8 mouse cellular contexts compared by ENCODE assay signal in genomic region chr4:34551966-34552365, GRCm38 (mm10). TPM values are rescaled to one million over a fixed set of nuclear protein-coding genes. Genes with fewer than 3 reads are reported as not detected.
DNase-seq lines count a peak whose midpoint lies in the region; ATAC-seq and TF ChIP-seq lines count a peak whose summit lies in the region.

No protein-coding gene starts in this region.

- intact Hi-C loops in heart, adult 2 months (cut with DNase I) = loop anchor here (2.0 to 10.0 kb wide), 4 partner anchors 63 to 1237 kb away; partner anchors contain the start of genes Orc3, Rars2, Rngtt and Slc35a1
- intact Hi-C loops in left cerebral cortex, postnatal 10 days (cut with DNase I) = no loop called here

- TF ChIP-seq POLR2A in heart, adult 2 months (IDR thresholded peaks at IDR 0.05; ENCODE audit: insufficient read depth, low read depth, low read length) = no peak
- no peak for TF ChIP-seq POLR2A in testis, adult 2 months (IDR thresholded peaks at IDR 0.05; ENCODE audit: control insufficient read depth, low read depth, low read length)

- no peaks in the 10 kb centered on the region for H3K27me3 ChIP-seq in heart, adult 2 months (ENCODE audit: control insufficient read depth, insufficient read depth, low read length)
- H3K27me3 ChIP-seq in testis, adult 2 months (ENCODE audit: control insufficient read depth, insufficient read depth, low read length) = no peaks in the 10 kb centered on the region
- H3K27me3 ChIP-seq in limb, embryonic 15.5 days = no peaks in the 10 kb centered on the region
- no peaks in the 10 kb centered on the region for H3K27me3 ChIP-seq in stomach, postnatal 0 days (ENCODE audit: control insufficient read depth, insufficient read depth, low read length)

- peak overlapping the region; percentile 54 for H3K4me2 ChIP-seq in limb, embryonic 15.5 days
- peak overlapping the region; percentile 55 for H3K4me2 ChIP-seq in stomach, postnatal 0 days (replicated peaks; ENCODE audit: low read depth)

- no peaks in the 10 kb centered on the region for H3K9me3 ChIP-seq in limb, embryonic 15.5 days
- no peaks in the 10 kb centered on the region for H3K9me3 ChIP-seq in stomach, postnatal 0 days (ENCODE audit: control insufficient read depth, low read length)

- H3K79me2 ChIP-seq in heart, adult 2 months (replicated peaks; ENCODE audit: control insufficient read depth, insufficient read depth, low read length) = peaks cover 6% of the 10 kb centered on the region

- H3K9ac ChIP-seq in heart, adult 2 months (ENCODE audit: low read depth, low read length) = peak overlapping the region; percentile 51; the same call in 1 of the 2 replicates
- peak overlapping the region; percentile 95; the same call in 1 of the 2 replicates for H3K9ac ChIP-seq in limb, embryonic 15.5 days
- peak overlapping the region; percentile 35; the same call in 1 of the 2 replicates for H3K9ac ChIP-seq in stomach, postnatal 0 days (ENCODE audit: low read length)

- peak overlapping the region; percentile 81 for H3K4me3 ChIP-seq in heart, adult 2 months
- H3K4me3 ChIP-seq in testis, adult 2 months (ENCODE audit: control insufficient read depth, low read depth, low read length) = peak overlapping the region; percentile 88; the same call in 1 of the 2 replicates
- H3K4me3 ChIP-seq in limb, embryonic 15.5 days = peak overlapping the region; percentile 98
- H3K4me3 ChIP-seq in stomach, postnatal 0 days (ENCODE audit: low read depth, low read length) = peak overlapping the region; percentile 98

- H3K36me3 ChIP-seq in heart, adult 2 months (ENCODE audit: control insufficient read depth, insufficient read depth, low read length) = peaks cover 30% of the 10 kb centered on the region
- no peaks in the 10 kb centered on the region for H3K36me3 ChIP-seq in testis, adult 2 months (ENCODE audit: control insufficient read depth, insufficient read depth, low read length)
- H3K36me3 ChIP-seq in limb, embryonic 15.5 days = no peaks in the 10 kb centered on the region
- H3K36me3 ChIP-seq in stomach, postnatal 0 days (ENCODE audit: control insufficient read depth, insufficient read depth, low read length) = no peaks in the 10 kb centered on the region

- H3K4me1 ChIP-seq in heart, adult 2 months (ENCODE audit: control insufficient read depth, insufficient read depth, low read length) = peaks cover 15% of the 10 kb centered on the region
- H3K4me1 ChIP-seq in testis, adult 2 months (ENCODE audit: control insufficient read depth, insufficient read depth, low read length) = peaks cover 3% of the 10 kb centered on the region; the same call in 1 of the 2 replicates
- H3K4me1 ChIP-seq in limb, embryonic 15.5 days = peaks cover 9% of the 10 kb centered on the region; the same call in 1 of the 2 replicates
- H3K4me1 ChIP-seq in stomach, postnatal 0 days (replicated peaks; ENCODE audit: control insufficient read depth, insufficient read depth) = 0 out of 2 replicates have a peak, but pooled peaks cover 10% of the 10 kb centered on the region

- ATAC-seq in limb, embryonic 15.5 days (ENCODE audit: insufficient number of reproducible peaks, low FRiP score, low TSS enrichment, low read depth) = no peak
- no peak for ATAC-seq in stomach, postnatal 0 days (ENCODE audit: low FRiP score, low TSS enrichment)

- no peak for TF ChIP-seq EP300 in heart, adult 2 months (IDR thresholded peaks at IDR 0.05; ENCODE audit: insufficient read depth, low read depth, low read length)
- TF ChIP-seq EP300 in stomach, postnatal 0 days (optimal IDR thresholded peaks at IDR 0.05) = no peak

- H3K27ac ChIP-seq in heart, adult 2 months = peak overlapping the region; percentile 92
- H3K27ac ChIP-seq in testis, adult 2 months (ENCODE audit: control insufficient read depth, insufficient read depth, low read depth, low read length) = no peak overlapping the region; the same call in 1 of the 2 replicates
- no peak overlapping the region for H3K27ac ChIP-seq in limb, embryonic 15.5 days
- peak overlapping the region; percentile 98 for H3K27ac ChIP-seq in stomach, postnatal 0 days (replicated peaks)

- no peak for TF ChIP-seq CTCF in heart, adult 2 months (IDR thresholded peaks at IDR 0.05)
- TF ChIP-seq CTCF in testis, adult 2 months (IDR thresholded peaks at IDR 0.05; ENCODE audit: control insufficient read depth, insufficient read depth, insufficient replicate concordance, low read depth, low read length) = no peak
- TF ChIP-seq CTCF in stomach, postnatal 0 days (IDR thresholded peaks at IDR 0.05; ENCODE audit: low read depth) = no peak

- no peak for DNase-seq in heart, adult 2 months
- no peak for DNase-seq in heart, postnatal 4 days
- DNase-seq in testis, postnatal 10 days (ENCODE audit: low spot score) = no peak
- no peak for DNase-seq in stomach, postnatal 0 days (ENCODE audit: low spot score)
- no peak for DNase-seq in left cerebral cortex, postnatal 10 days (ENCODE audit: extremely low spot score in 1 of 2, low spot score in 2 of 2)
- DNase-seq in urinary bladder, postnatal 36 days (ENCODE audit: low spot score in 2 of 2) = no peak

- 4% methylated on average over 3 of the region's 3 CpGs for WGBS in heart, adult 2 months
- WGBS in limb, embryonic 15.5 days = 6% methylated on average over 3 of the region's 3 CpGs
- WGBS in stomach, postnatal 0 days = 0% methylated on average over 3 of the region's 3 CpGs

RNA-seq across cellular contexts. Expression of gene Akirin2, which starts 1.2 kb away (rescaled TPM):
- 10 to 100 TPM; 54.5 to 62.4 TPM for total RNA-seq in heart, adult 2 months (2021)
- polyA plus RNA-seq in heart, adult 2 months (2012; rRNA removed) = 23.8 and 36.1 TPM in 2 replicates
- total RNA-seq in heart, postnatal 4 days (2021) = 10 to 100 TPM; 62.5 to 64.4 TPM
- polyA plus RNA-seq in testis, adult 2 months (2012; rRNA removed) = 108 and 109 TPM in 2 replicates
- 41.5 and 48.7 TPM in 2 replicates for polyA plus RNA-seq in limb, embryonic 15.5 days (2015; fragmentation: Nextera tagmentation; extraction: Ambion mirVana)
- 31.8 and 33.1 TPM in 2 replicates for polyA plus RNA-seq in stomach, postnatal 0 days (2015; fragmentation: Nextera tagmentation; extraction: Ambion mirVana)
- 100 to 1,000 TPM; 112 to 114 TPM for total RNA-seq in left cerebral cortex, postnatal 10 days (2021)

Comparison
In these comparisons a context has a peak if more than half of its experiments do, and no peak if none do; other contexts are left out.
1. H3K27ac ChIP-seq: peak in heart, adult 2 months (single experiment) and stomach, postnatal 0 days (single experiment); none in testis, adult 2 months (single experiment) and limb, embryonic 15.5 days (single experiment).
2. H3K9ac ChIP-seq: peak in every context shown above with its lines; median percentile 95 in limb, embryonic 15.5 days; 51 in heart, adult 2 months; 35 in stomach, postnatal 0 days.
3. Peak in every context shown above with its lines, with median percentiles within 50 percentile points of each other: H3K4me3 ChIP-seq.